26 mouse cellular contexts compared by ENCODE assay signal in the genomic region with DNA sequence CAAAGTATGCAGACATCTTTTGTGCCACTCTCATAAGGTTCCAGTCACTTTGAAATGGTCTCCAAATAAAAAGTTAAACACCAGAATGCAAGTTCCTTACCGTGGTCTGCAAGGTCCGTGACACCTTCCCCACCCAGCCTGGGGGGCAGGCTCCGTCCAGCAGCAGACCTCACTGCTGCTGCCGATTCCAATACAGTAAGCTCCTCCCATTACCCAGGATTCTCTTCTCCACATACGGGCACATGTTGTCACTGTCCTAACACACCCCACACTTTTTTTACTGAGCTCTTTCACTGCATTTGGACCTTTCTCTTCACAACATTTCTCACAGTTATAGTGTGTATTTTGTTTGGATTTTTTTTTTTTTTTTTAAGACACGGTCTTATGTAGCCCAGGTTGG. TPM values are rescaled to one million over a fixed set of nuclear protein-coding genes. Genes with fewer than 3 reads are reported as not detected.
DNase-seq lines count a peak whose midpoint lies in the region; ATAC-seq and TF ChIP-seq lines count a peak whose summit lies in the region.
"Had no signal": no experiment of that assay in that cellular context is flagged by ENCODE, and none has a peak within 500 bp of the region (broad histone marks: within the 10 kb centered on the region; RNA-seq: fewer than 3 reads in every experiment).

No protein-coding gene starts in this region.

- ATAC-seq in liver, embryonic 11.5 days (replicated peaks; ENCODE audit: low FRiP score), result no peak
- no peak for ATAC-seq in liver, postnatal 0 days
- ATAC-seq in stomach, postnatal 0 days (ENCODE audit: low FRiP score, low TSS enrichment), result peak; percentile 7; the same call in 1 of the 2 replicates
- ATAC-seq: activated CD4-positive, CD25-positive, alpha-beta regulatory T cell, adult 4 months; forebrain, embryonic 14.5 days; hindbrain, embryonic 16.5 days; inflammation-experienced regulatory T-cells, adult 6 months had no signal

- intact Hi-C loops in heart, postnatal 36 days (cut with DNase I), result no loop called here

- H3K9me3 ChIP-seq in liver, embryonic 11.5 days (ENCODE audit: control insufficient read depth, low read length), result no peaks in the 10 kb centered on the region
- H3K9me3 ChIP-seq in liver, postnatal 0 days (ENCODE audit: low read length), result no peaks in the 10 kb centered on the region
- H3K9me3 ChIP-seq in stomach, postnatal 0 days (ENCODE audit: control insufficient read depth, low read length), result no peaks in the 10 kb centered on the region
- H3K9me3 ChIP-seq: embryonic facial prominence, embryonic 15.5 days; forebrain, embryonic 10.5 days; heart, embryonic 13.5 days; hindbrain, embryonic 12.5 days had no signal

- no peaks in the 10 kb centered on the region for H3K36me3 ChIP-seq in liver, embryonic 11.5 days (ENCODE audit: control insufficient read depth, insufficient read depth, low read length)
- no peaks in the 10 kb centered on the region for H3K36me3 ChIP-seq in liver, postnatal 0 days (replicated peaks; ENCODE audit: insufficient read depth, low read length)
- H3K36me3 ChIP-seq in stomach, postnatal 0 days (ENCODE audit: control insufficient read depth, insufficient read depth, low read length), result no peaks in the 10 kb centered on the region

- H3K27me3 ChIP-seq in liver, embryonic 11.5 days (replicated peaks; ENCODE audit: control insufficient read depth, insufficient read depth, low read length), result no peaks in the 10 kb centered on the region
- H3K27me3 ChIP-seq in liver, postnatal 0 days (ENCODE audit: insufficient read depth, low read length), result no peaks in the 10 kb centered on the region
- H3K27me3 ChIP-seq in stomach, postnatal 0 days (ENCODE audit: control insufficient read depth, insufficient read depth, low read length), result no peaks in the 10 kb centered on the region
- H3K27me3 ChIP-seq: CH12.LX; embryonic facial prominence, embryonic 15.5 days; heart, embryonic 13.5 days; hindbrain, embryonic 12.5 days had no signal

- TF ChIP-seq CTCF in liver, postnatal 0 days (IDR thresholded peaks at IDR 0.05; ENCODE audit: low read depth), result no peak
- no peak for TF ChIP-seq CTCF in stomach, postnatal 0 days (IDR thresholded peaks at IDR 0.05; ENCODE audit: low read depth)

- no peak overlapping the region for H3K27ac ChIP-seq in liver, embryonic 11.5 days (ENCODE audit: low read depth, low read length)
- no peak overlapping the region for H3K27ac ChIP-seq in liver, postnatal 0 days (ENCODE audit: low read depth)
- no peak overlapping the region for H3K27ac ChIP-seq in stomach, postnatal 0 days (replicated peaks)
- H3K27ac ChIP-seq: embryonic facial prominence, embryonic 15.5 days; forebrain, embryonic 10.5 days; gastrocnemius, adult 2 months; heart, embryonic 13.5 days; hindbrain, embryonic 12.5 days had no signal

- peak overlapping the region; percentile 5; the same call in 1 of the 2 replicates for H3K4me2 ChIP-seq in liver, embryonic 11.5 days
- H3K4me2 ChIP-seq in liver, postnatal 0 days (ENCODE audit: low read depth, low read length), result no peak overlapping the region
- no peak overlapping the region for H3K4me2 ChIP-seq in stomach, postnatal 0 days (replicated peaks; ENCODE audit: low read depth)
- H3K4me2 ChIP-seq: embryonic facial prominence, embryonic 15.5 days; heart, embryonic 13.5 days; hindbrain, embryonic 12.5 days had no signal

- TF ChIP-seq EP300 in liver, postnatal 0 days (IDR thresholded peaks at IDR 0.05; ENCODE audit: low read depth), result no peak
- TF ChIP-seq EP300 in stomach, postnatal 0 days (optimal IDR thresholded peaks at IDR 0.05), result no peak

- WGBS in liver, embryonic 11.5 days, result 64% methylated on average over 6 of the region's 6 CpGs
- 74% methylated on average over 6 of the region's 6 CpGs for WGBS in liver, postnatal 0 days (ENCODE audit: insufficient replicate concordance)
- 68% methylated on average over 6 of the region's 6 CpGs for WGBS in stomach, postnatal 0 days

- no peak overlapping the region for H3K9ac ChIP-seq in liver, embryonic 11.5 days (ENCODE audit: low read depth, low read length)
- no peak overlapping the region for H3K9ac ChIP-seq in liver, postnatal 0 days (replicated peaks)
- H3K9ac ChIP-seq in stomach, postnatal 0 days (ENCODE audit: low read length), result no peak overlapping the region
- H3K9ac ChIP-seq: embryonic facial prominence, embryonic 15.5 days; heart, embryonic 13.5 days; hindbrain, embryonic 12.5 days had no signal

- no peaks in the 10 kb centered on the region for H3K4me1 ChIP-seq in liver, embryonic 11.5 days (replicated peaks; ENCODE audit: control insufficient read depth, insufficient read depth, low read length)
- H3K4me1 ChIP-seq in liver, postnatal 0 days (ENCODE audit: insufficient read depth), result peaks cover 7% of the 10 kb centered on the region
- H3K4me1 ChIP-seq in stomach, postnatal 0 days (replicated peaks; ENCODE audit: control insufficient read depth, insufficient read depth), result no peaks in the 10 kb centered on the region
- H3K4me1 ChIP-seq: embryonic facial prominence, embryonic 15.5 days; forebrain, embryonic 10.5 days; heart, embryonic 13.5 days; hindbrain, embryonic 12.5 days had no signal

- DNase-seq in liver, embryonic 11.5 days (ENCODE audit: low spot score), result no peak
- DNase-seq in liver, postnatal 0 days, result no peak
- peak; percentile 62 for DNase-seq in ES-CJ7 (ENCODE audit: low read depth, low spot score)
- peak; percentile 66 for DNase-seq in R1 (ENCODE audit: low read depth, low spot score)
- DNase-seq in stomach, postnatal 0 days (ENCODE audit: low spot score), result no peak
- DNase-seq in heart, postnatal 36 days, result no peak
- DNase-seq in right cerebral cortex, postnatal 14 days, result no peak
- no peak for DNase-seq in layer of hippocampus, adult 9-11 months
- DNase-seq: adrenal gland, postnatal 14 days; cerebellum, adult 18-20 months; cerebellum, postnatal 10 days; embryo, embryonic 11 days; gastrocnemius, adult 2 months; gastrocnemius, postnatal 25 days; heart, adult 11 months; heart, postnatal 4 days had no signal

- no peak overlapping the region for H3K4me3 ChIP-seq in liver, embryonic 11.5 days (ENCODE audit: low read depth, low read length)
- H3K4me3 ChIP-seq in liver, postnatal 0 days (ENCODE audit: low read depth, low read length), result no peak overlapping the region
- H3K4me3 ChIP-seq in stomach, postnatal 0 days (ENCODE audit: low read depth, low read length), result no peak overlapping the region
- H3K4me3 ChIP-seq: embryonic facial prominence, embryonic 15.5 days; erythroblast, embryonic 14.5 days; forebrain, embryonic 10.5 days; gastrocnemius, adult 2 months; heart, embryonic 13.5 days; hindbrain, embryonic 12.5 days had no signal

RNA-seq across cellular contexts. Expression of a gene that starts 46.2 kb away (rescaled TPM):
- 8.3 and 9.8 TPM in 2 replicates for polyA plus RNA-seq in liver, embryonic 11.5 days (2014; fragmentation: Nextera tagmentation; extraction: Ambion mirVana)
- 1.8 and 2.0 TPM in 2 replicates for polyA plus RNA-seq in liver, postnatal 0 days (2015; fragmentation: Nextera tagmentation; extraction: Ambion mirVana)
- 3.6 and 3.7 TPM in 2 replicates for polyA plus RNA-seq in stomach, postnatal 0 days (2015; fragmentation: Nextera tagmentation; extraction: Ambion mirVana)
- 10 to 100 TPM; 18.1 to 22.4 TPM for total RNA-seq in heart, postnatal 36 days (2021)

RNA-seq across cellular contexts. Expression of a gene that starts 46.9 kb away (rescaled TPM):
- 46.8 and 50.7 TPM in 2 replicates for polyA plus RNA-seq in liver, embryonic 11.5 days (2014; fragmentation: Nextera tagmentation; extraction: Ambion mirVana)
- polyA plus RNA-seq in liver, postnatal 0 days (2015; fragmentation: Nextera tagmentation; extraction: Ambion mirVana), result 20.1 and 26.5 TPM in 2 replicates
- polyA plus RNA-seq in stomach, postnatal 0 days (2015; fragmentation: Nextera tagmentation; extraction: Ambion mirVana), result 42.2 and 46.8 TPM in 2 replicates
- 10 to 100 TPM; 34.6 to 35.8 TPM for total RNA-seq in heart, postnatal 36 days (2021)

RNA-seq across cellular contexts. Expression of a gene that starts 50.7 kb away (rescaled TPM):
- polyA plus RNA-seq in liver, embryonic 11.5 days (2014; fragmentation: Nextera tagmentation; extraction: Ambion mirVana), result 5.5 and 5.8 TPM in 2 replicates
- polyA plus RNA-seq in liver, postnatal 0 days (2015; fragmentation: Nextera tagmentation; extraction: Ambion mirVana), result 7.9 and 10.0 TPM in 2 replicates
- polyA plus RNA-seq in stomach, postnatal 0 days (2015; fragmentation: Nextera tagmentation; extraction: Ambion mirVana), result 13.4 and 14.5 TPM in 2 replicates
- 1 to 10 TPM; 7.7 to 9.4 TPM for total RNA-seq in heart, postnatal 36 days (2021)
- total RNA-seq: CH12.LX had no signal
- polyA plus RNA-seq: activated CD4-positive, CD25-positive, alpha-beta regulatory T cell, adult 4 months; inflammation-experienced regulatory T-cells, adult 6 months had no signal

Comparison
In these comparisons a context has a peak if more than half of its experiments do, and no peak if none do; other contexts are left out.
1. DNase-seq: peak in ES-CJ7 (single experiment) and R1 (single experiment); none in liver, embryonic 11.5 days (single experiment), liver, postnatal 0 days (single experiment), stomach, postnatal 0 days (single experiment), heart, postnatal 36 days (0 of 2), right cerebral cortex, postnatal 14 days (single experiment) and layer of hippocampus, adult 9-11 months (single experiment).